Mouse (Mus musculus): Measurements from ENCODE around the gene Mtif3. TPM values are rescaled to one million over a fixed set of nuclear protein-coding genes. Genes with fewer than 3 reads are reported as not detected.
A peak's percentile ranks its signal among the peaks of the same experiment; 100 is the strongest.

The Mtif3 gene
- polyA plus RNA-seq, 1 experiment from 2014 or later = 23.2 TPM

DNA sequence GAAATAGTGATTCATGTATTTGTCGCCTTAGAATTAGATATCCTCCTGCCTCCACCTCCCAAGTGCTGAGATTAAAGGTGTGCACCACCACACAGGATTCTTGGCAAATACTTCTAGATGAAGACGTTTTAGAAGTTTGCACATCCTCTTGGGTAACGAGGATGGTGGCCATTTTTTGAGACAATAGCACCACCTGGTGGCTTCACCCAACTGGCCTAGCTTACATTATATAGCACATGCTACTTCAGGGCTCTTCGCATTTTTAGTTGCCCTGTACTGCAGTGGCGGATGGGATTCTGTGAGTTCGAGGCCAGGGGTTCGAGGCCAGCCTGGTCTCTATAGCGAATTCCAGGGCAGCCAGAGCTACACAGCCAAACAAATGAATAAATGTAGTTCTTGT lies 59.2 kb downstream of the Mtif3 start:
- peak; percentile 65 for ATAC-seq (replicated peaks; ENCODE audit: low FRiP score)

More for the DNA sequence above, 59.2 kb downstream of the Mtif3 start:
- no peaks in the 10 kb centered on the region for H3K27me3 ChIP-seq (replicated peaks; ENCODE audit: control insufficient read depth, insufficient read depth, low read length)
- no peaks in the 10 kb centered on the region for H3K9me3 ChIP-seq (ENCODE audit: control insufficient read depth, low read length)
- peak; percentile 66 for DNase-seq (ENCODE audit: low spot score)
- no peak overlapping the region for H3K4me2 ChIP-seq
- H3K9ac ChIP-seq (ENCODE audit: low read depth, low read length) = no peak overlapping the region
- H3K4me1 ChIP-seq (replicated peaks; ENCODE audit: control insufficient read depth, insufficient read depth, low read length) = no peaks in the 10 kb centered on the region
- 30% methylated on average over 8 of the region's 8 CpGs for WGBS
- no peak overlapping the region for H3K4me3 ChIP-seq (ENCODE audit: low read depth, low read length)
- no peaks in the 10 kb centered on the region for H3K36me3 ChIP-seq (ENCODE audit: control insufficient read depth, insufficient read depth, low read length)
- H3K27ac ChIP-seq (ENCODE audit: low read depth, low read length) = no peak overlapping the region

Other genes starting within 250 kb of the Mtif3 start
- gene Usp12, start 168.8 kb downstream of the Mtif3 start, polyA plus RNA-seq (2014; fragmentation: Nextera tagmentation; extraction: Ambion mirVana) = 11.1 and 12.8 TPM in 2 replicates
- 719 and 772 TPM in 2 replicates for gene Rpl21, start 130.9 kb downstream of the Mtif3 start, polyA plus RNA-seq (2014; fragmentation: Nextera tagmentation; extraction: Ambion mirVana)
- 4.3 and 4.9 TPM in 2 replicates for gene Rasl11a, start 118.7 kb downstream of the Mtif3 start, polyA plus RNA-seq (2014; fragmentation: Nextera tagmentation; extraction: Ambion mirVana)
- 152 and 158 TPM in 2 replicates for gene Gtf3a, start 15.1 kb downstream of the Mtif3 start, polyA plus RNA-seq (2014; fragmentation: Nextera tagmentation; extraction: Ambion mirVana)
- gene Lnx2, start 112.8 kb upstream of the Mtif3 start, polyA plus RNA-seq (2014; fragmentation: Nextera tagmentation; extraction: Ambion mirVana) = 13.3 and 13.7 TPM in 2 replicates
- gene Polr1d, start 113.2 kb upstream of the Mtif3 start, polyA plus RNA-seq (2014; fragmentation: Nextera tagmentation; extraction: Ambion mirVana) = 180 and 182 TPM in 2 replicates
- not detected in 2 replicates for gene Gsx1, start 224.9 kb upstream of the Mtif3 start, polyA plus RNA-seq (2014; fragmentation: Nextera tagmentation; extraction: Ambion mirVana)